7 mouse cellular contexts compared by ENCODE assay signal in the genomic region with DNA sequence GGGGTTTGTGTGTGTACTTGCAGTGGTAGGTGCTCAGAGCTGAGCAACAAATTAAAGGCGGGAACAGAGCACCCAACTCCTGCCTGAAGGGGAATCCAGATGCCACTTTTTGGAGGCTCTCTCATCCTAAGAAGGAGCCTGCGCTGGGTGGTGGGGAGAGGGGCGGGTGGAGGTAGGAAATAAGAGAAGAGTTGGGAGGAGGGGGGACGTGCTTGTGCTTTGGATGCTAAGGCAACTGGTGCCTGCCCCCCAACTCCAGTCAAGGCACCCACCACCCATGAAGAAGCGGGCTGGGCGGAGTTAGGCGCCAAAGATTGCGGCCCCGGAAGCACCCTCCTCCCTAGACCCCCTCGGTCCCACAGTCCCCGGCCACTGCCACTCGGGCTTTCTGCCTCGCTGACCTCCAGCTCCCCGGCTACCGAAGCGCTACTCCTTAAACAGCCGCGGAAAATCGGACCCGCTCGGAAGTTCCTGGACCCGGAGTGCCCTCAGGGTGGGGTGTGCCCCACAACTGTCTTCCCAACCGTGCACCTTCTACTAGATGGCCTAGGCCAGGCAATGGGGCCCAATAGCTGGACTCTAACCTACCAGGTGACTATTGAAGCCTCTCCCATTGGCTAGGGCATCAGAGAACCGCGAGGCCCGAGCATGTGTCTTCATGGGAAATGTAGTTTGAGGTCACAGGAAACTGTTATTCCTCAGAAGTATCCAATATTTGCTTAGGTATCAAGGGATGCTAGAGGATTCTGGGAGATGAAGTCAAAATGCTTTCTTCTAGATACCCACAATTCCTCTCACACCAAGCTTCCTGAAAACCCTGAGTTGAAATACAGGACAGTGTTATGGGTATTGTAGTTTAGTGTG. TPM values are rescaled to one million over a fixed set of nuclear protein-coding genes. Genes with fewer than 3 reads are reported as not detected.
DNase-seq lines count a peak whose midpoint lies in the region; ATAC-seq and TF ChIP-seq lines count a peak whose summit lies in the region.

A gene (minus strand): TSS at position 560 of the 864 bp plus-strand sequence.

- no peaks in the 10 kb centered on the region for H3K9me3 ChIP-seq in embryonic facial prominence, embryonic 10.5 days
- no peaks in the 10 kb centered on the region for H3K9me3 ChIP-seq in intestine, postnatal 0 days (ENCODE audit: control insufficient read depth)
- no peaks in the 10 kb centered on the region for H3K9me3 ChIP-seq in midbrain, embryonic 12.5 days

- peak; percentile 100 for ATAC-seq in intestine, postnatal 0 days
- peak; percentile 100 for ATAC-seq in midbrain, embryonic 12.5 days (ENCODE audit: low FRiP score, low read depth)

- DNase-seq in adrenal gland, postnatal 10 days, result peak; percentile 82
- peak; percentile 81 for DNase-seq in embryonic facial prominence, embryonic 10.5 days (ENCODE audit: low spot score)
- DNase-seq in gonadal fat pad, adult 2 months (ENCODE audit: low read depth), result peak; percentile 58
- peak; percentile 79 for DNase-seq in left cerebral cortex, postnatal 4 days

- H3K4me2 ChIP-seq in intestine, postnatal 0 days (replicated peaks; ENCODE audit: low read depth), result peak within 1 kb of the TSS; percentile 66
- H3K4me2 ChIP-seq in midbrain, embryonic 12.5 days (replicated peaks), result peak within 1 kb of the TSS; percentile 54

- 24% methylated on average over 26 of the region's 26 CpGs for WGBS in embryonic facial prominence, embryonic 10.5 days
- 15% methylated on average over 24 of the region's 26 CpGs for WGBS in intestine, postnatal 0 days
- 16% methylated on average over 21 of the region's 26 CpGs for WGBS in midbrain, embryonic 12.5 days
- 14% methylated on average over 25 of the region's 26 CpGs for WGBS in small intestine, adult 2 months

- H3K27ac ChIP-seq in embryonic facial prominence, embryonic 10.5 days (replicated peaks), result peak within 1 kb of the TSS; percentile 86
- no peak within 1 kb of the TSS for H3K27ac ChIP-seq in intestine, postnatal 0 days (ENCODE audit: low read depth, low read length)
- no peak within 1 kb of the TSS for H3K27ac ChIP-seq in midbrain, embryonic 12.5 days (replicated peaks)
- H3K27ac ChIP-seq in small intestine, adult 2 months (ENCODE audit: insufficient read depth, low read depth, low read length), result peak within 1 kb of the TSS; percentile 31; the same call in 1 of the 2 replicates

- no peak for TF ChIP-seq CTCF in intestine, postnatal 0 days (IDR thresholded peaks at IDR 0.05; ENCODE audit: low read depth)
- TF ChIP-seq CTCF in small intestine, adult 2 months (IDR thresholded peaks at IDR 0.05; ENCODE audit: extremely low read depth, insufficient read length, insufficient replicate concordance, low read depth, low read length), result no peak

- intact Hi-C loops in left cerebral cortex, postnatal 4 days (cut with DNase I), result no loop called here

- H3K27me3 ChIP-seq in embryonic facial prominence, embryonic 10.5 days (replicated peaks; ENCODE audit: low read depth, poor library complexity, severe bottlenecking), result no peaks in the 10 kb centered on the region
- H3K27me3 ChIP-seq in intestine, postnatal 0 days (replicated peaks; ENCODE audit: control insufficient read depth, insufficient read depth, low read length), result no peaks in the 10 kb centered on the region
- no peaks in the 10 kb centered on the region for H3K27me3 ChIP-seq in midbrain, embryonic 12.5 days
- H3K27me3 ChIP-seq in small intestine, adult 2 months (ENCODE audit: control insufficient read depth, insufficient read depth, low read length), result no peaks in the 10 kb centered on the region

- H3K4me1 ChIP-seq in embryonic facial prominence, embryonic 10.5 days, result no peaks in the 10 kb centered on the region
- no peaks in the 10 kb centered on the region for H3K4me1 ChIP-seq in intestine, postnatal 0 days (replicated peaks; ENCODE audit: control insufficient read depth, insufficient read depth, low read length)
- H3K4me1 ChIP-seq in midbrain, embryonic 12.5 days, result no peaks in the 10 kb centered on the region
- H3K4me1 ChIP-seq in small intestine, adult 2 months (ENCODE audit: control insufficient read depth, insufficient read depth, insufficient read length, low read length), result no peaks in the 10 kb centered on the region

- H3K36me3 ChIP-seq in embryonic facial prominence, embryonic 10.5 days (replicated peaks), result no peaks in the 10 kb centered on the region
- no peaks in the 10 kb centered on the region for H3K36me3 ChIP-seq in intestine, postnatal 0 days (ENCODE audit: control insufficient read depth, insufficient read depth)
- H3K36me3 ChIP-seq in midbrain, embryonic 12.5 days, result no peaks in the 10 kb centered on the region
- H3K36me3 ChIP-seq in small intestine, adult 2 months (ENCODE audit: control insufficient read depth, insufficient read depth, low read length), result no peaks in the 10 kb centered on the region

- peak within 1 kb of the TSS; percentile 64 for H3K4me3 ChIP-seq in embryonic facial prominence, embryonic 10.5 days
- peak within 1 kb of the TSS; percentile 62 for H3K4me3 ChIP-seq in intestine, postnatal 0 days (ENCODE audit: low read depth, low read length)
- peak within 1 kb of the TSS; percentile 52 for H3K4me3 ChIP-seq in midbrain, embryonic 12.5 days
- H3K4me3 ChIP-seq in small intestine, adult 2 months (ENCODE audit: low read depth, low read length), result peak within 1 kb of the TSS; percentile 100

- peak within 1 kb of the TSS; percentile 59 for H3K9ac ChIP-seq in intestine, postnatal 0 days (ENCODE audit: low read depth, low read length)
- H3K9ac ChIP-seq in midbrain, embryonic 12.5 days (replicated peaks), result peak within 1 kb of the TSS; percentile 54

- peak; percentile 95 for TF ChIP-seq POLR2A in small intestine, adult 2 months (IDR thresholded peaks at IDR 0.05; ENCODE audit: low read depth, low read length)

RNA-seq across cellular contexts. Expression of the gene that starts here (rescaled TPM):
- 10 to 100 TPM; 15.1 to 20.3 TPM for total RNA-seq in adrenal gland, postnatal 10 days (2021)
- polyA plus RNA-seq in embryonic facial prominence, embryonic 10.5 days (2016; fragmentation: Nextera tagmentation; extraction: Ambion mirVana), result 6.3 and 7.1 TPM in 2 replicates
- 10.0 and 10.4 TPM in 2 replicates for polyA plus RNA-seq in gonadal fat pad, adult 2 months (2012; rRNA removed)
- 8.4 and 8.8 TPM in 2 replicates for polyA plus RNA-seq in intestine, postnatal 0 days (2015; fragmentation: Nextera tagmentation; extraction: Ambion mirVana)
- 10 to 100 TPM; 10.2 to 12.3 TPM for total RNA-seq in left cerebral cortex, postnatal 4 days (2021)
- polyA plus RNA-seq in midbrain, embryonic 12.5 days (2016; fragmentation: Nextera tagmentation; extraction: Ambion mirVana), result 9.9 and 10.3 TPM in 2 replicates
- 1.0 and 1.4 TPM in 2 replicates for polyA plus RNA-seq in small intestine, adult 2 months (2012; rRNA removed)

Comparison
In these comparisons a context has a peak if more than half of its experiments do, and no peak if none do; other contexts are left out.
1. H3K27ac ChIP-seq: peak in embryonic facial prominence, embryonic 10.5 days (single experiment) and small intestine, adult 2 months (single experiment); none in intestine, postnatal 0 days (single experiment) and midbrain, embryonic 12.5 days (single experiment).
2. Peak in every context shown above with its lines, with median percentiles within 50 percentile points of each other: DNase-seq and H3K4me3 ChIP-seq.